Mouse (Mus musculus): ENCODE results near the gene Prss45. TPM values are rescaled to one million over a fixed set of nuclear protein-coding genes. Genes with fewer than 3 reads are reported as not detected.

The Prss45 gene
- polyA plus RNA-seq, 1 experiment from 2014 or later, result not detected

DNA sequence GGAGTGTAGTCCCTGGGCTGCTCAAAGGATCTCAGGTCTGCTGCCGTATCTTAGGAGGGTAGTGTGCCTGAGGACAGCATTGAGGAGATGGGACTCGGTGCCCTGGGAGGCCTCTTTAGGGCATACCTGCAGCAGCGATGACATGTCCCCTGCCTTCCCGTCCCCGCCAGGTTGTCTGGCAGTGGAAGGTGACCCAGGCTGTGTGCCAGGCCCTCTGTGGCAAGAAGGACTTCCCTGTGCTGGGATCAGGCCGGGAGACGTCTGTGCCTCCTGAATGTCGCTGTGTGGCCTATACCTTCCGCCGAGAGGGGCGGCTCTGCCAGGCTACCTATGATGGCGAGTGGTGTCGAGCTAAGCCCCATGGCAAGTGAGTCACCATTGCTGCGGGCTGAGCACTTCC is 54.5 kb downstream of the Prss45 start:
- Histone ChIP-seq H3K9ac (ENCODE audit: low read depth, low read length) (no peak overlapping the region), H3K27ac (no peak overlapping the region), H3K4me3 (replicated peaks; ENCODE audit: low read depth, low read length) (no peak overlapping the region), H3K9me3 (replicated peaks; ENCODE audit: low read length) (no peaks in the 10 kb centered on the region), H3K4me1 (replicated peaks; ENCODE audit: insufficient read depth, low read length) (no peaks in the 10 kb centered on the region; the same call in 1 of the 2 replicates), H3K27me3 (ENCODE audit: insufficient read depth, low read length) (no peaks in the 10 kb centered on the region), H3K36me3 (ENCODE audit: insufficient read depth, low read length) (no peaks in the 10 kb centered on the region), H3K4me2 (ENCODE audit: low read length) (no peak overlapping the region)
- no peak for ATAC-seq (replicated peaks; ENCODE audit: low FRiP score, low read depth)
- 92% methylated on average over 14 of the region's 14 CpGs for WGBS
- no peak for TF ChIP-seq CTCF (IDR thresholded peaks at IDR 0.05; ENCODE audit: low read depth)
- no peak for DNase-seq (ENCODE audit: low spot score)

DNA sequence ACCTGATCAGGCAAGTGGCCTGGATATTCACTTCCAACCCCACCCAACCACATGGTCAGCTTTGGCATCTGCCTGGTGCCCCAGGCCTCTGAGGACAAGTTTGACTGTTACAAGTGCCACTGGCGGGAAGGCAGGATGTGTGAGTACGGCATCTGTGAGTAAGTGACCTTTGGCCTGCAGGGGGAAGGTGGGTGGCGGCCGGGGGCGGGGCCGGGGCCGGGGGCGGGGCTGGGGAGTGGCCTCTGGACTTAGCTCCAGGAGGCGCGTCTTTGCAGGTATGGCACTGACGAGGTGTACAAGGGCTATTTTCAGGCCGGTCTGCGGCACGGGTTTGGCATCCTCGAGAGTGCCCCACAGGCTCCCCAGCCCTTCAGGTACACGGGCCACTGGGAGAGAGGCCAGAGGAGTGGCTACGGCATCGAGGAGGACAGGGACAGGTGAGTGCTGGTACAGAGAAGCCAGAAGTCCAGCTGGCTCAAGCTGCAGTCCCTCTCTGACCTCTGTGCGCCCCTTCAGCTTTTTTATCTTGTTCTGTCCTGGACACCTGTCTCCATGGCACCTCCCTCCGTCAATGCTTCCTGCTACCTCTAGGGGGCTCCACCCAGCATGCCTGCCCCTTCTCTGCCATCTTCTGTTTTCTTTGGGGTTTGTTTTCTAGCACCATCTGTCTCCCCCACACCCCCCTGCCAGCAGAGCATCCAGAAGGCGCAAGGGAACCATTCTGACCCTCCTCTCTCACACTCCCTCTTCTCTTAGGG is 55.8 kb downstream of the Prss45 start:
- Histone ChIP-seq H3K9ac (ENCODE audit: low read depth, low read length) (no peak overlapping the region), H3K27me3 (ENCODE audit: insufficient read depth, low read length) (no peaks in the 10 kb centered on the region), H3K9me3 (replicated peaks; ENCODE audit: low read length) (no peaks in the 10 kb centered on the region), H3K27ac (no peak overlapping the region), H3K36me3 (ENCODE audit: insufficient read depth, low read length) (no peaks in the 10 kb centered on the region), H3K4me3 (replicated peaks; ENCODE audit: low read depth, low read length) (no peak overlapping the region), H3K4me1 (replicated peaks; ENCODE audit: insufficient read depth, low read length) (no peaks in the 10 kb centered on the region; the same call in 1 of the 2 replicates), H3K4me2 (ENCODE audit: low read length) (peak overlapping the region; percentile 27)
- ATAC-seq (replicated peaks; ENCODE audit: low FRiP score, low read depth) (peak; percentile 34), DNase-seq (ENCODE audit: low spot score) (peak; percentile 27)
- TF ChIP-seq CTCF (IDR thresholded peaks at IDR 0.05; ENCODE audit: low read depth), result peak; percentile 51
- WGBS, result 15% methylated on average over 21 of the region's 21 CpGs

Other genes starting within 250 kb of the Prss45 start
- 42.3 and 45.7 TPM in 2 replicates for gene Nradd, start 210.1 kb upstream of the Prss45 start, polyA plus RNA-seq (2015; fragmentation: Nextera tagmentation; extraction: Ambion mirVana)
- gene Nbeal2, start 180.4 kb upstream of the Prss45 start, polyA plus RNA-seq (2015; fragmentation: Nextera tagmentation; extraction: Ambion mirVana), result 2.9 and 3.9 TPM in 2 replicates
- gene Ccdc12, start 178.1 kb upstream of the Prss45 start, polyA plus RNA-seq (2015; fragmentation: Nextera tagmentation; extraction: Ambion mirVana), result 153 and 154 TPM in 2 replicates
- gene Myl3, start 92.7 kb upstream of the Prss45 start, polyA plus RNA-seq (2015; fragmentation: Nextera tagmentation; extraction: Ambion mirVana), result 1.1 and 1.5 TPM in 2 replicates
- 179 and 192 TPM in 2 replicates for gene Pth1r, start 87.4 kb upstream of the Prss45 start, polyA plus RNA-seq (2015; fragmentation: Nextera tagmentation; extraction: Ambion mirVana)
- gene Prss42, start 36.4 kb upstream of the Prss45 start, polyA plus RNA-seq (2015; fragmentation: Nextera tagmentation; extraction: Ambion mirVana), result not detected in 2 replicates
- gene Prss44, start 20.6 kb upstream of the Prss45 start, polyA plus RNA-seq (2015; fragmentation: Nextera tagmentation; extraction: Ambion mirVana), result not detected in 2 replicates
- not detected in 2 replicates for gene Prss43, start 7.9 kb upstream of the Prss45 start, polyA plus RNA-seq (2015; fragmentation: Nextera tagmentation; extraction: Ambion mirVana)
- not detected in 2 replicates for gene Prss46, start 9.9 kb downstream of the Prss45 start, polyA plus RNA-seq (2015; fragmentation: Nextera tagmentation; extraction: Ambion mirVana)
- gene Prss50, start 23.4 kb downstream of the Prss45 start, polyA plus RNA-seq (2015; fragmentation: Nextera tagmentation; extraction: Ambion mirVana), result 0.27 and 0.33 TPM in 2 replicates
- 4.1 and 5.3 TPM in 2 replicates for gene Als2cl, start 45.3 kb downstream of the Prss45 start, polyA plus RNA-seq (2015; fragmentation: Nextera tagmentation; extraction: Ambion mirVana)
- 2.3 and 2.9 TPM in 2 replicates for gene Tmie, start 45.5 kb downstream of the Prss45 start, polyA plus RNA-seq (2015; fragmentation: Nextera tagmentation; extraction: Ambion mirVana)
- gene Fam240a, start 82.3 kb downstream of the Prss45 start, polyA plus RNA-seq (2015; fragmentation: Nextera tagmentation; extraction: Ambion mirVana), result not detected in 2 replicates
- gene Tdgf1, start 111.6 kb downstream of the Prss45 start, polyA plus RNA-seq (2015; fragmentation: Nextera tagmentation; extraction: Ambion mirVana), result not detected in 2 replicates
- gene Lrrc2, start 117.0 kb downstream of the Prss45 start, polyA plus RNA-seq (2015; fragmentation: Nextera tagmentation; extraction: Ambion mirVana), result 0.33 and 0.51 TPM in 2 replicates
- gene Rtp3, start 156.0 kb downstream of the Prss45 start, polyA plus RNA-seq (2015; fragmentation: Nextera tagmentation; extraction: Ambion mirVana), result 0.56 and 0.89 TPM in 2 replicates
- 2.2 and 2.5 TPM in 2 replicates for gene Ltf, start 184.7 kb downstream of the Prss45 start, polyA plus RNA-seq (2015; fragmentation: Nextera tagmentation; extraction: Ambion mirVana)
- gene Ccrl2, start 222.9 kb downstream of the Prss45 start, polyA plus RNA-seq (2015; fragmentation: Nextera tagmentation; extraction: Ambion mirVana), result 2.7 and 3.5 TPM in 2 replicates

All from kidney, postnatal 0 days (tissue).